Mouse (Mus musculus): ENCODE results near the gene Txnrd2. TPM values are rescaled to one million over a fixed set of nuclear protein-coding genes. Genes with fewer than 3 reads are reported as not detected.

Gene Txnrd2
- polyA plus RNA-seq, 1 experiment from 2014 or later, result 34.0 TPM

DNA sequence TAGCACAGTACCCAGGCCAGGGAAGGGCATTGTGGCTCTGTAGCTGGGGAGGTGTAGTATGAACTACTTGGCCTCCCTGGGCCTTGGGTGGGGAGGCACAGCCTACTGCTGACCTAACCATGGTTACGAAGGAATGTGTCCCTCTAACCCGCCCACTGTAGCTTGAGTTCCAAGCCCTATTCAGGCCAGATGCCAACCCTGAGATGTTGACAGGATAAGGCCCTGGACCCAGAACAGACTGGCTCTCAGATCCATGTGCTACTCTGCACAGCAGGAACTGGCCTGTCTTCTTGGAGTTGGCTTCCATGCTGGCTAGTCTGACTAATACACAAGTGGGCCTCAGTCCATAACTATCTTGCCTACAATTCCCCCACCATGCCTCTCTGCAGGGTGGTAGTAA, 30.0 kb upstream of the Txnrd2 start:
- Histone ChIP-seq H3K4me1 (peaks cover 67% of the 10 kb centered on the region), H3K27me3 (replicated peaks) (no peaks in the 10 kb centered on the region), H3K9ac (no peak overlapping the region), H3K4me3 (no peak overlapping the region), H3K4me2 (no peak overlapping the region), H3K36me3 (replicated peaks) (peaks cover 17% of the 10 kb centered on the region), H3K27ac (peak overlapping the region; percentile 71), H3K9me3 (no peaks in the 10 kb centered on the region)
- 54% methylated on average over 2 of the region's 2 CpGs for WGBS
- ATAC-seq (replicated peaks), result no peak

DNA sequence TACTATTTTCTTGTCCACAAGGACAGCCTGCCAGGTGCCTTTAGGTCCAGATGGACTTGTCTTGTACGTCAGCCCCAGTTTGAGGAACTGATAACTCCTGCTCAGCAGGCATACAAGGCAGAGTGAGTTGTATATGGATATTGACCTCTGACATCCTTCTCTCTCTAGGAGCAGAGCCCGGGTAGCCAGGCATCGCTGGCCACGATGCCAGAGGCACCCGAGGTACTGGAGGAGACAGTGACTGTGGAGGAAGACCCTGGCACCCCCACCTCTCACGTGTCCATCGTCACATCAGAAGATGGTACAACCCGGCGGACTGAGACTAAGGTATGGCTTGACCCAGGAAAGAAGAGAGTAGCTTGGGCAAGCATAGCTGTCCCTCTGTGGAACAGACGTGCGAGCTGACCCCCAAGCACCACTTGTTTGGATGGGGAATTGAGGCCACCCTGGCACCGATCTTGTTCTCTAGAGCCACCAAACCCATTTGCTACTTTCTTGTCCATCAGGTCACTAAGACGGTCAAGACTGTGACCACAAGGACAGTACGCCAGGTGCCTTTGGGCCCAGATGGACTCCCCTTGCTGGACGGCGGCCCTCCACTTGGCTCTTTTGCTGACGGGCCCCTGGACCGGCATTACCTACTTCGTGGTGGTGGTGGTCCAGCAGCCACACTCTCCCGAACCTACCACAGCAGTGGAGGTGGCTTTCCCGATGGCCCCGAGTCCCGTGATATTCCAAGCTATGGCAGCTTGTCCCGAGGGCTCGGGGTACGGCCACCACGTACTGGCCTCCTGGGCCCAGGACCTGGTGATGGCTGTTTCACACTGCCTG, 29.2 kb upstream of the Txnrd2 start:
- no peak overlapping the region for H3K4me2 ChIP-seq
- no peaks in the 10 kb centered on the region for H3K9me3 ChIP-seq
- H3K4me3 ChIP-seq, result no peak overlapping the region
- 0 out of 2 replicates have a peak overlapping the region, but pooled peaks have one; percentile 71 for H3K27ac ChIP-seq
- no peak overlapping the region for H3K9ac ChIP-seq
- H3K36me3 ChIP-seq (replicated peaks), result peaks cover 20% of the 10 kb centered on the region
- peaks cover 74% of the 10 kb centered on the region for H3K4me1 ChIP-seq
- no peak for ATAC-seq (replicated peaks)
- H3K27me3 ChIP-seq (replicated peaks), result no peaks in the 10 kb centered on the region
- 96% methylated on average over 27 of the region's 27 CpGs for WGBS

- H3K9ac ChIP-seq, result no peak overlapping the region
- H3K27me3 ChIP-seq (replicated peaks), result no peaks in the 10 kb centered on the region
- peaks cover 46% of the 10 kb centered on the region for H3K4me1 ChIP-seq
- ATAC-seq (replicated peaks), result no peak
- no peaks in the 10 kb centered on the region for H3K9me3 ChIP-seq
- 50% methylated on average over 9 of the region's 9 CpGs for WGBS
- peaks cover 41% of the 10 kb centered on the region for H3K36me3 ChIP-seq (replicated peaks)
- H3K4me3 ChIP-seq, result no peak overlapping the region
- no peak overlapping the region for H3K4me2 ChIP-seq
- H3K27ac ChIP-seq, result peak overlapping the region; percentile 72
These were observed 26.2 kb upstream of the Txnrd2 start for GRCm38 (mm10) chr16:18400028-18400427.

DNA sequence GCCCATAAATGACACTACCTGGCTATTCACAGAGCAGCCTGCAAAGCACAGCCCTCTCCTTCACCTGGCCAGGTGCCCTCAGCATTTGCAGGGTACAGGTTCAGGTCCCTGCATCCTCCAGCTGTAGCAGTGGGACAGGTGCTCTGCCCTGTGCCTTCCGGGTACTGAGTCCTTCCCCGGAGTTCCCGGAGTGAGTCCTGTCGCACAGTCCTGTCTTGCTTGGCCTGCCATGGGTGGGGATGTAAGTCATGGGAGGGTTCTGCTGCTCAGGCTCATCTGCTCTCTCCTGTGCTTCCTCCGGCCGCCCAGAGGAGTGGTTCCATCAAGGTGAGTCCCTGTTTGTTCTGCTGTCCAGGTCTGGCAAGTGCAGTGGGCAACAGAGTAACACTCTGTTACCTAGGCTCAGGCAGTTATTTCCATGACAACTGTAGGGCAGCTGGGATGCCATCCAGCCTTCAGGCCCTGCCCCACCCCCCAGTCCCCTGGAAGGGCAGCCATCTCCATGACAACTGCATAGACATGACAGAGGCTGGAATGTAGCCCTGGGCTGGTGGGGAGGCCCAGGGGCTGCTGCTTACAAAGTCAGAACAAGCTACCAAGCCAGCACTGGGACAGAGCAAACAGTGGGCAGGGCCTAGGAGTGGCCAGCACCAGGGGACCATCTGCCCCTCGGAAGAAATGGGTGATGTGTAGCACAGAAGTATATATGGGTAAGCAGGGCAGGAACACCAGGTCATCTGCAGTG, 25.5 kb upstream of the Txnrd2 start:
- no peak overlapping the region for H3K9ac ChIP-seq
- ATAC-seq (replicated peaks), result peak; percentile 82
- H3K4me1 ChIP-seq, result peaks cover 41% of the 10 kb centered on the region
- no peak overlapping the region for H3K4me2 ChIP-seq
- H3K27me3 ChIP-seq (replicated peaks), result no peaks in the 10 kb centered on the region
- peak overlapping the region; percentile 72 for H3K27ac ChIP-seq
- WGBS, result 6% methylated on average over 7 of the region's 7 CpGs
- no peak overlapping the region for H3K4me3 ChIP-seq
- H3K9me3 ChIP-seq, result no peaks in the 10 kb centered on the region
- H3K36me3 ChIP-seq (replicated peaks), result peaks cover 47% of the 10 kb centered on the region

DNA sequence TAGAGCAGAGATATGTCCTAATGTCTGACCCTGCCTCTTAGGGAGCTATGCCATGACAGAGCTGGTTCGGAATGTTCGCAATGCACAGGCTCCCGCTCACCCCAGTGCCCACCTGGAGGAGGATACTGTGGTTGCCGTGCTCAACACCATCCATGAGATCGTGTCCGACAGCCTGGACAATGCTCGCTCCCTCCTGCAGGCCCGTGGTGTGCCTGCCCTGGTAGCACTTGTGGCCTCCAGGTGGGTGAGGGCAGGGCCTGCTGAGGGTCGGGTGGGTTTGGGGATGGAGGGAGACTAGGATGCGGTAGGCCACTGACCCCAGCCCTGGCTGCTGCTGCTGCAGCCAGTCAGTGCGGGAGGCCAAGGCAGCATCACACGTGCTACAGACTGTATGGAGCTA, 22.9 kb upstream of the Txnrd2 start:
- Histone ChIP-seq H3K27ac (no peak overlapping the region), H3K4me2 (no peak overlapping the region), H3K36me3 (replicated peaks) (peaks cover 41% of the 10 kb centered on the region), H3K27me3 (replicated peaks) (no peaks in the 10 kb centered on the region), H3K9ac (no peak overlapping the region), H3K4me3 (no peak overlapping the region), H3K9me3 (no peaks in the 10 kb centered on the region), H3K4me1 (peaks cover 32% of the 10 kb centered on the region)
- WGBS, result 92% methylated on average over 12 of the region's 12 CpGs
- no peak for ATAC-seq (replicated peaks)

DNA sequence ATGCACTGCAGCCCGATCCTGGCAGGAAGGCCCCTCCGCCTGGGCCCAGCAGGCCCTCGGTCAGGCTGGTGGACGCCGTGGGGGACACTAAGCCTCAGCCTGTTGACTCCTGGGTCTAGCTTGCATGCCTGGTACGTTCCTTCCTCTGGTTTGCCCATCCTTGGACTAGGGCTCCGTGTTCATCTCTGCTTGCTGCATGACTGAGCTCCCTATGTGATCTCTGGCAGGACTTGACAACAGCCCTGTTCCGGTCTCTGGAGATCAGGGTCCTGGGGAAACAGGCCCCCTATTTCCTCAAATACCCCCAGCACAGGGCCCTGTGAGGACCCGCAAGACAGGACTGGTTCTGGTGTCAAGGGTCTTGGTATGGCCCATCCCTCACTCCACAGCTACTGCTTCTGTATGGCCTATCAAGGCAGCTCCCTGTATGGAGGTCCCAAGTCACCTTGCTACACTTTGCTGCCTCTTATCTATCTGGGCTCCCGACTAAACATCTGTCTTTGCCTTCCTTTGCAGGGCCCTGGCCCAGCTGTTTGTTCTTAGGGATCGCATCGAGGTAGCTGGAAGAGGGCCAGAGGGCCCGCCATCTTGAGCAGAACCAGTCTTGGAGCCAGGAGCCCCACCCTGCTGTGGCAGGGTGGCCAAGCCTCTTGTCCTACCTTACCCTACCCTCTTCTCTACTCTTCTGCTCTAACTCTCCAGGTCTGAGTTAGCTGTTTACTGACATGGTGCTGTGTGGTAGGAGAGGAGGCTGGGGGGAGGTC, 20.9 kb upstream of the Txnrd2 start:
- no peak overlapping the region for H3K4me2 ChIP-seq
- 84% methylated on average over 13 of the region's 13 CpGs for whole genome bisulfite sequencing
- no peak for ATAC-seq (replicated peaks)
- no peaks in the 10 kb centered on the region for H3K27me3 ChIP-seq (replicated peaks)
- H3K4me1 ChIP-seq, result peaks cover 21% of the 10 kb centered on the region
- no peaks in the 10 kb centered on the region for H3K9me3 ChIP-seq
- H3K4me3 ChIP-seq, result no peak overlapping the region
- H3K9ac ChIP-seq, result no peak overlapping the region; the same call in 1 of the 2 replicates
- peaks cover 36% of the 10 kb centered on the region for H3K36me3 ChIP-seq (replicated peaks)
- peak overlapping the region; percentile 30; the same call in 1 of the 2 replicates for H3K27ac ChIP-seq

DNA sequence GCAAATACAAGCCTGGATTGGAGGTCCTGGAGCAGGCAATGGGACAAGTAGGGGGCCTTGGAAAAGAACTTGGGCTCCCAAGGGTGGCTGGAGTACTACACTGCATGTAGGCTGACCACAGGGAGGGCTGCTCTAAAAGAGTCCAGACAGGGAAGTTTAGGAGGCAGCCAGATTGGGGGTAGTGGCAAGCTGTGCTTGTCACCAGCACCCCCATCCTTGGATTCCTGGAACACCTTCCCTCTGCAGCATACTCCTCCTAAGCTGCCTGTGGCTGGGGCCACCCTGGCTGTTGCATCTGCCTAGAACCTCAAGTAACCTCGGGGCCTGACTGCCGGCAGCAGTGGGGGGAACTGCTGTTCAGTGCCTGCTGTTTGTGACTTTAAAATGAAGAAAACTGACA, 20.3 kb upstream of the Txnrd2 start:
- H3K36me3 ChIP-seq (replicated peaks), result peaks cover 36% of the 10 kb centered on the region
- no peak for ATAC-seq (replicated peaks)
- no peaks in the 10 kb centered on the region for H3K9me3 ChIP-seq
- H3K9ac ChIP-seq, result no peak overlapping the region
- 56% methylated on average over 2 of the region's 2 CpGs for WGBS
- no peak overlapping the region for H3K4me3 ChIP-seq
- no peaks in the 10 kb centered on the region for H3K27me3 ChIP-seq (replicated peaks)
- peaks cover 17% of the 10 kb centered on the region for H3K4me1 ChIP-seq
- H3K4me2 ChIP-seq, result no peak overlapping the region
- peak overlapping the region; percentile 30; the same call in 1 of the 2 replicates for H3K27ac ChIP-seq

DNA sequence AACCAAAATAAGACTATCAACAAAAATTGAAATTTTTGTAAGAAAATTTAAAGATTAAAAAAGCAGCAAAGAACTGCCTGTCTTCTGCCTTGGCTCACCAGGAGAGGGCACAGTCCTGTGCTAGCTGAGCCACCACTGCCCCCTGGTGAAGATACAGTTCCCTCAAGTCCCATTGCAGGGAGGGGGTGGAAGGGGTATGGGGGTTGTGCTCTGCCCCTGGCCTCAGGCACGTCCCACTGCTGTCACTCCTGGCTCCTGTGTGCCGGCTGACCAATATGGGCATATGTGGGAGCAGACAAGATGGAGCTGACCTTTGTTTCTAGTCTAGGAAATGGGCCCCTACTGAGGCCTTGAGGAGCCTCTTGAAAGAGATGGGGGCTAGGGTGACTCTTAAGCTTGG, 19.9 kb upstream of the Txnrd2 start:
- H3K36me3 ChIP-seq (replicated peaks), result peaks cover 36% of the 10 kb centered on the region
- H3K4me1 ChIP-seq, result peaks cover 17% of the 10 kb centered on the region
- peak overlapping the region; percentile 39; the same call in 1 of the 2 replicates for H3K27ac ChIP-seq
- no peak overlapping the region for H3K4me3 ChIP-seq
- H3K9me3 ChIP-seq, result no peaks in the 10 kb centered on the region
- no peak overlapping the region for H3K4me2 ChIP-seq
- no peaks in the 10 kb centered on the region for H3K27me3 ChIP-seq (replicated peaks)
- no peak overlapping the region for H3K9ac ChIP-seq
- WGBS, result 10% methylated on average over 2 of the region's 2 CpGs
- ATAC-seq (replicated peaks), result peak; percentile 50

- Histone ChIP-seq H3K9me3 (no peaks in the 10 kb centered on the region), H3K27ac (peak overlapping the region; percentile 43; the same call in 1 of the 2 replicates), H3K36me3 (replicated peaks) (peaks cover 32% of the 10 kb centered on the region), H3K4me3 (no peak overlapping the region), H3K4me2 (no peak overlapping the region), H3K27me3 (replicated peaks) (no peaks in the 10 kb centered on the region), H3K9ac (no peak overlapping the region), H3K4me1 (peaks cover 16% of the 10 kb centered on the region)
- 72% methylated on average over 7 of the region's 7 CpGs for WGBS
- ATAC-seq (replicated peaks), result no peak
These were observed 18.3 kb upstream of the Txnrd2 start for GRCm38 (mm10) chr16:18407912-18408311.

- H3K9ac ChIP-seq, result no peak overlapping the region
- H3K27me3 ChIP-seq (replicated peaks), result no peaks in the 10 kb centered on the region
- peaks cover 16% of the 10 kb centered on the region for H3K4me1 ChIP-seq
- no peaks in the 10 kb centered on the region for H3K9me3 ChIP-seq
- H3K4me3 ChIP-seq, result no peak overlapping the region
- WGBS, result 58% methylated on average over 4 of the region's 4 CpGs
- no peak overlapping the region for H3K27ac ChIP-seq
- no peak for ATAC-seq (replicated peaks)
- H3K36me3 ChIP-seq (replicated peaks), result peaks cover 15% of the 10 kb centered on the region; the same call in 1 of the 2 replicates
- no peak overlapping the region for H3K4me2 ChIP-seq
These were observed 16.4 kb upstream of the Txnrd2 start for GRCm38 (mm10) chr16:18409776-18410175.

DNA sequence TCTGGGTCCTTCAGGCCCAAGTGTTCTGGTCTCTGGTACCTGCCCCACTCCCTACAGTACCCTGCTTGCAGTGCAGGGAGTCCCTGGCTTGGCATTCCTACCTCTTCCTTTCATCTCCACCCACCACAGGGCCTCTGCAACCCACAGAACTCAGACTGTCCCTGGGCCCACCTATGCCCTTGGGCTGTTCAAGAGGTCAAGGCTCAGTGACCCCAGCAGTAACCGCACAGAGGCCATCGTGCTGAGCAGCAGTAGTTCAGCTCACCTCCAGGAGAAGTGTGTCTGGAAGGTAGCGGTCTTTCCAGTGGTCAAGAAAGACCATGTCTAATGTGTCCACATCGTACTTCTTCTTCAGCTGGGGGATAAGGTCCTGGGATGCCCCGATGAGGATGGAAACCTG, 15.8 kb upstream of the Txnrd2 start:
- Histone ChIP-seq H3K27ac (0 out of 2 replicates have a peak overlapping the region, but pooled peaks have one; percentile 12), H3K9me3 (no peaks in the 10 kb centered on the region), H3K9ac (no peak overlapping the region), H3K4me3 (no peak overlapping the region), H3K27me3 (replicated peaks) (no peaks in the 10 kb centered on the region), H3K4me1 (peaks cover 16% of the 10 kb centered on the region), H3K36me3 (replicated peaks) (peaks cover 11% of the 10 kb centered on the region; the same call in 1 of the 2 replicates), H3K4me2 (no peak overlapping the region)
- WGBS, result 81% methylated on average over 5 of the region's 5 CpGs
- 0 out of 2 replicates have a peak, but pooled peaks have one; percentile 5 for ATAC-seq (replicated peaks)

Measured in midbrain, embryonic 15.5 days (tissue).